7 mouse cellular contexts compared by ENCODE assay signal in genomic region chr19:57313891-57314345, GRCm38 (mm10). TPM values are rescaled to one million over a fixed set of nuclear protein-coding genes. Genes with fewer than 3 reads are reported as not detected.
DNase-seq lines count a peak whose midpoint lies in the region; ATAC-seq and TF ChIP-seq lines count a peak whose summit lies in the region.

No protein-coding gene starts in this region.

- peak overlapping the region; percentile 99 for H3K4me2 ChIP-seq in embryonic facial prominence, embryonic 14.5 days (ENCODE audit: low read depth, low read length)
- peak overlapping the region; percentile 90 for H3K4me2 ChIP-seq in hindbrain, embryonic 16.5 days (ENCODE audit: low read length)
- peak overlapping the region; percentile 86 for H3K4me2 ChIP-seq in neural tube, embryonic 13.5 days

- H3K4me1 ChIP-seq in liver, adult 2 months (ENCODE audit: control insufficient read depth, insufficient read depth, low read length): peaks cover 14% of the 10 kb centered on the region
- H3K4me1 ChIP-seq in embryonic facial prominence, embryonic 14.5 days (ENCODE audit: control insufficient read depth, insufficient read depth, low read length): peaks cover 4% of the 10 kb centered on the region; the same call in 1 of the 2 replicates
- H3K4me1 ChIP-seq in hindbrain, embryonic 16.5 days (ENCODE audit: control insufficient read depth, insufficient read depth, low read depth, low read length): peaks cover 10% of the 10 kb centered on the region
- H3K4me1 ChIP-seq in neural tube, embryonic 13.5 days (replicated peaks): peaks cover 19% of the 10 kb centered on the region; the same call in 1 of the 2 replicates

- H3K9ac ChIP-seq in liver, adult 2 months (ENCODE audit: low read depth, low read length): no peak overlapping the region
- H3K9ac ChIP-seq in embryonic facial prominence, embryonic 14.5 days (ENCODE audit: low read depth, low read length): peak overlapping the region; percentile 64
- peak overlapping the region; percentile 86 for H3K9ac ChIP-seq in hindbrain, embryonic 16.5 days (ENCODE audit: low read depth, low read length)
- peak overlapping the region; percentile 83 for H3K9ac ChIP-seq in neural tube, embryonic 13.5 days

- WGBS in liver, adult 2 months: 34% methylated on average over 3 of the region's 3 CpGs
- WGBS in embryonic facial prominence, embryonic 14.5 days: 65% methylated on average over 3 of the region's 3 CpGs
- 41% methylated on average over 3 of the region's 3 CpGs for WGBS in hindbrain, embryonic 16.5 days
- WGBS in neural tube, embryonic 13.5 days: 62% methylated on average over 3 of the region's 3 CpGs

- TF ChIP-seq CTCF in liver, adult 2 months (IDR thresholded peaks at IDR 0.05; ENCODE audit: low read depth, low read length): no peak

- no peaks in the 10 kb centered on the region for H3K9me3 ChIP-seq in embryonic facial prominence, embryonic 14.5 days (ENCODE audit: control insufficient read depth, low read length)
- H3K9me3 ChIP-seq in hindbrain, embryonic 16.5 days (ENCODE audit: control insufficient read depth, low read length): no peaks in the 10 kb centered on the region
- H3K9me3 ChIP-seq in neural tube, embryonic 13.5 days: no peaks in the 10 kb centered on the region

- peak; percentile 38 for DNase-seq in liver, adult 2 months (ENCODE audit: extremely low read depth, low read depth, low spot score)
- no peak for DNase-seq in liver
- no peak for DNase-seq in embryonic facial prominence, embryonic 14.5 days (ENCODE audit: low spot score)
- DNase-seq in testis, postnatal 10 days (ENCODE audit: low spot score): no peak

- H3K36me3 ChIP-seq in liver, adult 2 months (ENCODE audit: control insufficient read depth, insufficient read depth, low read length): no peaks in the 10 kb centered on the region
- no peaks in the 10 kb centered on the region for H3K36me3 ChIP-seq in embryonic facial prominence, embryonic 14.5 days (ENCODE audit: control insufficient read depth, insufficient read depth, low read length)
- H3K36me3 ChIP-seq in hindbrain, embryonic 16.5 days (ENCODE audit: control insufficient read depth, insufficient read depth, low read length): no peaks in the 10 kb centered on the region
- H3K36me3 ChIP-seq in neural tube, embryonic 13.5 days: no peaks in the 10 kb centered on the region

- no peaks in the 10 kb centered on the region for H3K79me2 ChIP-seq in liver, adult 2 months (ENCODE audit: control insufficient read depth, insufficient read depth, low read length)

- no peak for TF ChIP-seq POLR2A in liver, adult 2 months (IDR thresholded peaks at IDR 0.05; ENCODE audit: extremely low read depth, insufficient read depth, low read length)

- H3K27me3 ChIP-seq in liver, adult 2 months (ENCODE audit: control insufficient read depth, insufficient read depth, low read length): no peaks in the 10 kb centered on the region
- H3K27me3 ChIP-seq in embryonic facial prominence, embryonic 14.5 days (replicated peaks; ENCODE audit: control insufficient read depth, insufficient read depth, low read length): peaks cover 21% of the 10 kb centered on the region
- H3K27me3 ChIP-seq in hindbrain, embryonic 16.5 days (replicated peaks; ENCODE audit: control insufficient read depth, insufficient read depth, low read length): no peaks in the 10 kb centered on the region
- peaks cover 16% of the 10 kb centered on the region for H3K27me3 ChIP-seq in neural tube, embryonic 13.5 days

- H3K4me3 ChIP-seq in liver, adult 2 months (ENCODE audit: insufficient read depth, low read depth, low read length): peak overlapping the region; percentile 91; the same call in 1 of the 2 replicates
- H3K4me3 ChIP-seq in embryonic facial prominence, embryonic 14.5 days (ENCODE audit: low read depth, low read length): peak overlapping the region; percentile 56
- H3K4me3 ChIP-seq in hindbrain, embryonic 16.5 days (ENCODE audit: low read length): peak overlapping the region; percentile 75
- peak overlapping the region; percentile 59 for H3K4me3 ChIP-seq in neural tube, embryonic 13.5 days

- no peak for ATAC-seq in embryonic facial prominence, embryonic 14.5 days (ENCODE audit: low read depth)
- ATAC-seq in hindbrain, embryonic 16.5 days: no peak
- ATAC-seq in neural tube, embryonic 13.5 days (ENCODE audit: low read depth): no peak
- ATAC-seq in monocyte, adult 5-6 weeks (replicated peaks; ENCODE audit: insufficient number of reproducible peaks, low FRiP score, low TSS enrichment, poor library complexity, severe bottlenecking): no peak

- no peak overlapping the region for H3K27ac ChIP-seq in liver, adult 2 months (replicated peaks; ENCODE audit: insufficient read depth, low read depth, low read length)
- no peak overlapping the region for H3K27ac ChIP-seq in embryonic facial prominence, embryonic 14.5 days (replicated peaks; ENCODE audit: low read depth, low read length)
- peak overlapping the region; percentile 91 for H3K27ac ChIP-seq in hindbrain, embryonic 16.5 days (ENCODE audit: low read depth, low read length)
- peak overlapping the region; percentile 82 for H3K27ac ChIP-seq in neural tube, embryonic 13.5 days (replicated peaks)

RNA-seq across cellular contexts. Expression of gene Ablim1, which starts 0.8 kb away (rescaled TPM):
- 23.7 and 35.2 TPM in 2 replicates for total RNA-seq in liver, adult 2 months (2014; rRNA removed)
- polyA plus RNA-seq in liver, adult 2 months (2012; rRNA removed): 16.4 and 16.6 TPM in 2 replicates
- polyA plus RNA-seq in embryonic facial prominence, embryonic 14.5 days (2014; fragmentation: Nextera tagmentation; extraction: Ambion mirVana): 48.5 and 49.3 TPM in 2 replicates
- 57.3 and 62.1 TPM in 2 replicates for polyA plus RNA-seq in hindbrain, embryonic 16.5 days (2015; fragmentation: Nextera tagmentation; extraction: Ambion mirVana)
- polyA plus RNA-seq in neural tube, embryonic 13.5 days (2015; fragmentation: Nextera tagmentation; extraction: Ambion mirVana): 46.5 and 48.0 TPM in 2 replicates
- 62.1 to 195 TPM (median 62.9 TPM) in 3 replicates for total RNA-seq in monocyte, adult 5-6 weeks (2017)

RNA-seq across cellular contexts. Expression of gene Fam160b1, which starts 46.6 kb away (rescaled TPM):
- 18.4 and 21.7 TPM in 2 replicates for total RNA-seq in liver, adult 2 months (2014; rRNA removed)
- 10.6 and 10.9 TPM in 2 replicates for polyA plus RNA-seq in liver, adult 2 months (2012; rRNA removed)
- 18.4 and 20.0 TPM in 2 replicates for polyA plus RNA-seq in embryonic facial prominence, embryonic 14.5 days (2014; fragmentation: Nextera tagmentation; extraction: Ambion mirVana)
- 11.2 and 12.8 TPM in 2 replicates for polyA plus RNA-seq in hindbrain, embryonic 16.5 days (2015; fragmentation: Nextera tagmentation; extraction: Ambion mirVana)
- polyA plus RNA-seq in neural tube, embryonic 13.5 days (2015; fragmentation: Nextera tagmentation; extraction: Ambion mirVana): 13.3 and 15.1 TPM in 2 replicates
- total RNA-seq in monocyte, adult 5-6 weeks (2017): 17.0 to 27.0 TPM (median 17.3 TPM) in 3 replicates

Comparison
In these comparisons a context has a peak if more than half of its experiments do, and no peak if none do; other contexts are left out.
1. H3K27ac ChIP-seq: peak in hindbrain, embryonic 16.5 days (single experiment) and neural tube, embryonic 13.5 days (single experiment); none in liver, adult 2 months (single experiment) and embryonic facial prominence, embryonic 14.5 days (single experiment).
2. Peak in every context shown above with its lines, with median percentiles within 50 percentile points of each other: H3K4me3 ChIP-seq and H3K4me2 ChIP-seq.